Comparison of ENCODE assay signal across 34 mouse cellular contexts in genomic region chr2:180269329-180269728, GRCm38 (mm10). TPM values are rescaled to one million over a fixed set of nuclear protein-coding genes. Genes with fewer than 3 reads are reported as not detected.
"Had no signal": no experiment of that assay in that cellular context is flagged by ENCODE, and none has a peak within 500 bp of the region (broad histone marks: within the 10 kb centered on the region; RNA-seq: fewer than 3 reads in every experiment).

No protein-coding gene starts in this region.

- H3K4me2 ChIP-seq: limb, embryonic 12.5 days; limb, embryonic 13.5 days; limb, embryonic 15.5 days; liver, embryonic 11.5 days; liver, embryonic 12.5 days; liver, embryonic 13.5 days; liver, embryonic 15.5 days; lung, embryonic 14.5 days; lung, embryonic 15.5 days; midbrain, embryonic 12.5 days; midbrain, embryonic 13.5 days; midbrain, embryonic 15.5 days; neural tube, embryonic 12.5 days had no signal

- H3K27me3 ChIP-seq: limb, embryonic 13.5 days; limb, embryonic 15.5 days; liver, embryonic 13.5 days; liver, embryonic 15.5 days; lung, embryonic 15.5 days; megakaryocyte, embryonic 14.5 days; midbrain, embryonic 15.5 days; neural tube, embryonic 12.5 days had no signal

- H3K9me3 ChIP-seq: limb, embryonic 10.5 days; limb, embryonic 12.5 days; limb, embryonic 13.5 days; limb, embryonic 15.5 days; liver, embryonic 12.5 days; liver, embryonic 13.5 days; liver, embryonic 15.5 days; lung, embryonic 15.5 days; megakaryocyte, embryonic 14.5 days; midbrain, embryonic 10.5 days; midbrain, embryonic 12.5 days; midbrain, embryonic 13.5 days; midbrain, embryonic 15.5 days; neural tube, embryonic 12.5 days had no signal

- DNase-seq: left cerebral cortex, postnatal 4 days; liver; liver, embryonic 13.5 days; liver, postnatal 0 days; lung, adult 18-20 months; lung, adult 2 months; lung, embryonic 14.5 days; lung, postnatal 10 days; lung, postnatal 14 days; lung, postnatal 36 days; lung, postnatal 4 days had no signal

- ATAC-seq: liver, embryonic 12.5 days; liver, postnatal 0 days; lung, postnatal 0 days; midbrain, embryonic 13.5 days; midbrain, embryonic 15.5 days; midbrain, embryonic 16.5 days had no signal

- H3K4me3 ChIP-seq: limb, embryonic 10.5 days; limb, embryonic 12.5 days; limb, embryonic 13.5 days; limb, embryonic 15.5 days; liver, embryonic 12.5 days; liver, embryonic 13.5 days; liver, embryonic 15.5 days; lung, embryonic 15.5 days; megakaryocyte, embryonic 14.5 days; midbrain, embryonic 10.5 days; midbrain, embryonic 12.5 days; midbrain, embryonic 13.5 days; midbrain, embryonic 15.5 days; myocyte; neural tube, embryonic 12.5 days had no signal

- H3K36me3 ChIP-seq: midbrain, embryonic 15.5 days had no signal

- H3K27ac ChIP-seq: limb, embryonic 10.5 days; limb, embryonic 12.5 days; limb, embryonic 13.5 days; limb, embryonic 15.5 days; liver, embryonic 12.5 days; liver, embryonic 13.5 days; liver, embryonic 14.5 days; lung, embryonic 15.5 days; macrophage; midbrain, embryonic 10.5 days; midbrain, embryonic 12.5 days; midbrain, embryonic 13.5 days; midbrain, embryonic 15.5 days; neural tube, embryonic 12.5 days had no signal

- H3K9ac ChIP-seq: limb, embryonic 12.5 days; limb, embryonic 13.5 days; limb, embryonic 15.5 days; liver, embryonic 12.5 days; liver, embryonic 13.5 days; liver, embryonic 14.5 days; liver, embryonic 15.5 days; liver, postnatal 0 days; lung, embryonic 14.5 days; lung, embryonic 15.5 days; midbrain, embryonic 12.5 days; midbrain, embryonic 15.5 days; neural tube, embryonic 12.5 days had no signal

RNA-seq across cellular contexts. Expression of gene Rbbp8nl, which starts 20.4 kb away (rescaled TPM):
- polyA plus RNA-seq: liver, adult 2 months; liver, embryonic 12.5 days; liver, embryonic 13.5 days; liver, embryonic 15.5 days; liver, embryonic 16.5 days; liver, postnatal 0 days; macrophage; midbrain, embryonic 13.5 days; midbrain, embryonic 15.5 days; midbrain, embryonic 16.5 days; midbrain, postnatal 0 days; myocyte; neural tube, embryonic 11.5 days had no signal

RNA-seq across cellular contexts. Expression of gene Lama5, which starts 43.7 kb away (rescaled TPM):
- polyA plus RNA-seq: macrophage had no signal
